Mouse (Mus musculus) adrenal gland, postnatal 25 days (tissue): ENCODE data around the gene Unc45b. TPM values are rescaled to one million over a fixed set of nuclear protein-coding genes. Genes with fewer than 3 reads are reported as not detected.

Experiments used
- DNase-seq: peaks from one replicate; pipeline ENCODE4 v3.0.0; 2021; ENCODE audit warnings: mixed read lengths
- long read RNA-seq: library from polyadenylated mRNA; stranded (forward); transcript quantifications from one replicate; pipeline ENCODE4 v2.0.0, GENCODE M21; 2021
- total RNA-seq: library from RNA; stranded (reverse); gene quantifications from 2 replicates; pipeline ENCODE4 v1.2.3, GENCODE M21; 2021

Unc45b gene
- total RNA-seq = 6.2 and 9.8 TPM in 2 replicates
- long read RNA-seq, partial matches to known transcripts = 2 of 7 reads
- long read RNA-seq, other reads (novel, unspliced or antisense) = 5 of 7 reads

GRCm38 (mm10) chr11:82910250-82910649 is at the start of gene Unc45b:
TSS of gene Unc45b (plus strand) at chr11:82910550.
- no peak for DNase-seq

GRCm38 (mm10) chr11:82860759-82861158 is 49.6 kb upstream of the Unc45b start:
- no peak for DNase-seq

- no peak for DNase-seq
Measured at GRCm38 (mm10) chr11:82861558-82861957, 48.8 kb upstream of the Unc45b start.

- no peak for DNase-seq
Measured at GRCm38 (mm10) chr11:82862638-82863037, 47.7 kb upstream of the Unc45b start.

- no peak for DNase-seq
Measured at GRCm38 (mm10) chr11:82863059-82863458, 47.3 kb upstream of the Unc45b start.

- DNase-seq = no peak
Measured at GRCm38 (mm10) chr11:82863488-82863931, 46.8 kb upstream of the Unc45b start.

- DNase-seq = no peak
Measured at GRCm38 (mm10) chr11:82865957-82866356, 44.4 kb upstream of the Unc45b start.

GRCm38 (mm10) chr11:82866850-82867564 is 43.3 kb upstream of the Unc45b start:
- no peak for DNase-seq

GRCm38 (mm10) chr11:82867956-82868355 is 42.4 kb upstream of the Unc45b start:
- no peak for DNase-seq

GRCm38 (mm10) chr11:82869506-82870172 is 40.7 kb upstream of the Unc45b start:
- DNase-seq = no peak

- peak; percentile 25 for DNase-seq
Measured at GRCm38 (mm10) chr11:82870173-82871030, 39.9 kb upstream of the Unc45b start.

GRCm38 (mm10) chr11:82871031-82871446 is 39.3 kb upstream of the Unc45b start, which contains the start of gene Rffl:
TSS of gene Rffl (minus strand) at chr11:82871210.
- peak; percentile 98 for DNase-seq

- no peak for DNase-seq
Measured at GRCm38 (mm10) chr11:82874924-82875323, 35.4 kb upstream of the Unc45b start.

GRCm38 (mm10) chr11:82875631-82876030 is 34.7 kb upstream of the Unc45b start:
- DNase-seq = no peak

GRCm38 (mm10) chr11:82877726-82878344 is 32.5 kb upstream of the Unc45b start:
- DNase-seq = no peak

- DNase-seq = no peak
Measured at GRCm38 (mm10) chr11:82883180-82883579, 27.2 kb upstream of the Unc45b start.

- no peak for DNase-seq
Measured at GRCm38 (mm10) chr11:82886559-82886958, 23.8 kb upstream of the Unc45b start.

- DNase-seq = no peak
Measured at GRCm38 (mm10) chr11:82888491-82888946, 21.8 kb upstream of the Unc45b start.

GRCm38 (mm10) chr11:82889524-82890341 is 20.6 kb upstream of the Unc45b start:
- peak; percentile 18 for DNase-seq

GRCm38 (mm10) chr11:82890342-82890762 is 20.0 kb upstream of the Unc45b start, which contains the start of gene Rad51d:
TSS of gene Rad51d (minus strand) at chr11:82890614.
- DNase-seq = peak; percentile 95

- no peak for DNase-seq
Measured at GRCm38 (mm10) chr11:82891936-82892335, 18.4 kb upstream of the Unc45b start, which contains the start of gene Fndc8. TSS of gene Fndc8 (plus strand) at chr11:82892124.
